Mouse (Mus musculus): ENCODE measurements around the gene Zfp523.
"Not testable (repeated sequence)": the region's sequence is repeated elsewhere in the genome, so short reads cannot be mapped to it uniquely, and the experiment has no call there.

Zfp523 gene

DNA sequence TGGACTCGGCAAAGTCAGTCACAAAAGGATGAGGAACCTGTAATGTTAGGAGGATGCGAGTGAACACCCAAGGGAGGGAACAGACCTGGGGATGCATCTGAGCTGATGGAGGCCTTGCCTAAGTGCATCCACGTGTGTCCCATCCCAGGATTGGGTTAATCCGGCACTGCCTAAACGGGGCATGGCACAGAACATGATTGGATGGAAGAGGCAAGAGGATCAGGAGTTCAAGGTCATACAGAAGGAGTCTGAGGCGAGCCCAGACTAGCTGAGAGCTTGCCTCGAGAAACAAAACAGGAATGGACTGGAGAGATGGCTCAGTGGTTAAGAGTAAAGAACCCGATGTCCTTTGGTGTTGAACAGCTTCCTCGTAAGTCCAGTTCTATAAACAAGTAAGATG lies 35.5 kb downstream of the Zfp523 start:
- no peak for DNase-seq

DNA sequence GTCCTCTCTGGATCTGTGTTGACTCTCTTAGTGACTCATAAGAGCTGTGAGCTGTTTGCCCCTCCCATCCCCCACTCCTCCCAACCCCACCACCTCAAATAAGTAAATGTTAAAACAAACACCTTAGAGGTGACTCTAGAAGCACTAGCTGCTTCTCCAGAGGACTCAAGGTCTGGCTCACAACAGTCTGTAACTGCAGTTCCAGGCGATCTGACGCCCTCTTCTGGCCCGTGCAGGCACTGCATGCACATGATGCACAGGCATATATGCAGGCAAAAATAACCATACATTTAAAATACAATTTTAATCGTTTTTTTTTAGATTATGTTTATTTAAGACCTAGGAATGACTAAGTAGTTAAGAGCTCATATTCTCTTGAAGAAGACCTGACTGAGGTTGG lies 36.3 kb downstream of the Zfp523 start:
- no peak for DNase-seq

DNA sequence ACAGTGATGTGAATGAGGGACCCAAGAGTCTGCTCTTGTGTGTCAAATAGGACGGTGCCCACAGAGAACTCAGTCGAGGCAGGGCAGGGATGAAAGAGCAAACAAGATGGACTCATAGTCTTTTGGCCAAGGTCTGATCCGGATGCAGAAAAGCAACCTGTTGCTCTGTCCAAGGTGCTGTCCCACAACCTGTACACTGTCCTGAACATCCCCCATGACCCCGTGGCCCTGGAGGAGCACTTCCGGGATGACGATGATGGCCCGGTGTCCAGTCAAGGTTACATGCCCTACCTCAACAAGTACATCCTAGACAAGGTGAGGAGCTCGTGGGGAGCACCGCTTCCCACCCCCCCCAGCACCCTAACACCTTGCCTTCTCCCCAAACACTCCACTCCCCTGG lies 39.9 kb downstream of the Zfp523 start:
- DNase-seq, result no peak

DNA sequence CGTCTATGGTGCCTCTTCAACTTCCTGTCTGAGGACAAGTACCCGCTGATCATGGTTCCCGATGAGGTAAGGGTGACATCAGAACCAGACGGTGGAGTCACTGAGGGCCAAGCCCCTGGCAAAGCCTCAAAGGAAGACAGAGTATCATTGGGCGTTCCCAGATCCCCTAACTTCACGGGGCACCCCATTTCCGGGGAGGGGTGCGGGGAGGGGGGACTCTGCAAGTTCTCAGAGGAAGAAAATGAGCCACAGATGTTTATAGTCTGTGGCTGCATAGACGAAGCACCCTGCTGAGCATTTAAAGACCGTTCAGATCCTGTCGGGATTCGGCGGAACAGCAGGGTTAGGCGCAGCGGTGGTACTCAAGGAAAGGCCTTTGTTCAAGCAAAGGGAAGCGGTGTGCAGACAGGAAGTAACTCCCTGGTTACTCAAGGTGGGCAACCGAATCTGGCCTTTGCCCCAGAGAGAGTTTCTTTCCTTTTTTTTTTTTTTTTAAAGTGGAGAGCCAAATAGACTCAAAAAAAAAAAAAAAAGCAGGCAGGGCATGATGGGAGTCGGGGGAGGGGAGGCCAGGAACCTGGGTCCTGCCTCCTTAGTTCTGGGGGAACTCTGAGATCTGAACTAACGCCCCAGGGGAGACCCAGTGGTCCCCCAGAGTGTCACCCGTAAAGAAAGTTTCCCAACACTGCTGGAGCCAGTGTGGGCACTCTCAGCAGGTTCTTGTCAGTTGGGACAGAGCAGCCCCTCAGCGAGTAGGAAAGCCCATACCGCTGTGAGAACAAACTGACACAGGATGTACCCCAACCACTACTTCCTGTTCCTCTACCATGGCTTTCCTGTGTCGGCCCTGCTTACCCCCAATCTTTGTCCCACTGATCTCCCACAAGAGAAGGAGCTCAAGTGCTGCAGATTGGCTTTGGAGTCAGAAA lies 41.1 kb downstream of the Zfp523 start:
- DNase-seq, result peak; percentile 83

DNA sequence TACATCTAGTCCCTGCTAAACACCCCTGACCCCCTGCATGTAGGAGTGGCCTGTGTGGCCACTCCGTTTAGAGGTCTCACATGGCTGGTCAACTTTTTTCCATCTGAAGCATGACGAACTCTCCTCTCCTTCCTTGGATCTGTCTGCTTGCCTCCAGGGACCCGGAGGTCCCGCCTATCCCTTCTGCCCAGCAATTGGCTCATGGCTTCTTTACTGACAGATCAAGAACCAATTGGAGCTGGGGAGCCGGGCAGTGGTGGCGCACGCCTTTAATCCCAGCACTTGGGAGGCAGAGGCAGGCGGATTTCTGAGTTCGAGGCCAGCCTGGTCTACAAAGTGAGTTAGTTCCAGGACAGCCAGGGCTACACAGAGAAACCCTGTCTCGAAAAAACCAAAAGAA lies 45.5 kb downstream of the Zfp523 start:
- not testable (repeated sequence) for DNase-seq

DNA sequence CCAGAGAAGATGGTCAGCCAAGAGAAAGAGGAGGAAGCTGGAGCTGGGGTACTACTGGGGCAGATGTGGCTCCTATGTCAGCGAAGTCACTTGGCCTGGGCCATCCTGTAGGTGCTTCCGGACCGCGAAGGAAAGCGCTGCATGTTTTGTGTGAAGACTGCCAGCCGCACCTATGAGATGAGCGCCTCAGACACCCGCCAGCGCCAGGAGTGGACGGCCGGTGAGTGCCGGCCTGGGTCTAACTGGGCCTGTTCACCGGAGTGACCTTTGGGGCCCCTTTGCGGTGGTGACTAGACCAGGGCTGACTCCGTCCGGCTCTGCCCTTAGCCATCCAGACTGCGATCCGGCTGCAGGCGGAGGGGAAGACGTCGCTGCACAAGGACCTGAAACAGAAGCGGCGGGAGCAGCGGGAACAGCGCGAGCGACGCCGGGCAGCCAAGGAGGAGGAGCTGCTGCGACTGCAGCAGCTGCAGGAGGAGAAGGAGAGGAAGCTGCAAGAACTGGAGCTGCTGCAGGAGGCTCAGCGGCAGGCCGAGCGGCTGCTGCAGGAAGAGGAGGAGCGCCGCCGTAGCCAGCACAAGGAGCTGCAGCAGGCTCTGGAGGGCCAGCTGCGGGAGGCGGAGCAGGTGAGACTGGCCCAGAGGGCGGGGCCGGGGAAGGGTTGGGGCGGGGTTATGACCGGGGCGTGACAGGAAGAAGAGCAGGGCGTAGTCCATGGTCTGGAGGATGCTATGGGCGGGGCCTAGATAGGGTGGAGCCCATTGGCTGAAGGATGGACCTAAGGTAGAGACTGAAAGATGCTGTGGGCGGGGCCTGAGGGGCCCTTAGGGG lies 46.8 kb downstream of the Zfp523 start:
- DNase-seq, result peak; percentile 97

DNA sequence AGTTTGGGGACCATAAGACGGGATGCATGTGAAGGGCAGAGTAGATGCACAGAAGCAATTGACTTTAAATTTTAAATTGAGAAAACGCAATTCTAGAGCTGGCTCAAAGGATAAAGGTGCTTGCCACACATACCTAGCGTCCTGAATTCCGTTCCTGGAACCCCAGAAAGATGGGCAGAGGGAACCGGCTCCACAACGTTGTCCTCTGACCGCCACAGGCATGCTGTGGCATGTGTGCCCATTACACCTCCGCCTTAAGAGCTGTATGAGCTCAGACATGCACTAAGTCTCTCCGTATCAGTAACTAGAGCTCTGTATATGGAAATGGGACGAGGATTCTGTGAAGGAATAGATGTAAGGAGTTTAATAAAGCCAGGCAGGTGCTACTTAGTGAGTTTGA lies 47.7 kb downstream of the Zfp523 start:
- DNase-seq, result no peak

DNA sequence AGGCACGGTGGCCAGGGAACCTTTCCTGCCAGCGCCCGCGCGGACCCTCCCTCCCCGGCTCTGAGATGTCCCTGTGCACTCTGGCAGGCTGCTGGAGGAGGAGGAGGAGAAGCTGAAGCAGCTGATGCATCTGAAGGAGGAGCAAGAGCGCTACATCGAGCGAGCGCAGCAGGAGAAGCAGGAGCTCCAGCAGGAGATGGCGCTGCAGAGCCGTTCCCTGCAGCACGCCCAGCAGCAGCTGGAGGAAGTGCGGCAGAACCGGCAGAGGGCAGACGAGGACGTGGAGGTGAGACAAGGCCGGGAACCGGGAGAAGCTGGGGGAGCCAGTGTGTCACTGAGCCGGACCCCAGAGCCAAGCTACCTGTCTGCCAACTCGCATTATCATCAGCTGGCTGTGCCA lies 49.1 kb downstream of the Zfp523 start:
- DNase-seq, result peak; percentile 97

DNA sequence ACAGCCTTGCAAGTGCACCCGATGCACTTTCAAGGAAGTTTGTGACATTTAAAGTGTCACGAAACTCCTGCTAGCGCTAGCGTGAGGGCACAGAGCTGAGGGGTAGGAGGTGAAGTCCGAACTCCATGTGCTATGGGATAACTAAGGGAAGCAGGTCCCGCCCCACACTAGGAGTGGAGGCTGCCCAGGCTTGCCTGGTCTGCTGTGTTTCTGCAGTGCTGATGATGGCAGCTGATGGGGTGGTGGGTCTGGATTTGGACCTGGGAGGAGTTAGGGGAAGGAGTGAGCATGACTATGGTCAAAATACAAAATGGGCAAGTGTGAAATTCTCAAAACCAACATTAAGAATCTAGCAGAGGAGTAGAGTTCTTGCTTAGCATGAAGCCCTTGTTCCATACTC lies 53.6 kb downstream of the Zfp523 start:
- DNase-seq, result no peak

DNA sequence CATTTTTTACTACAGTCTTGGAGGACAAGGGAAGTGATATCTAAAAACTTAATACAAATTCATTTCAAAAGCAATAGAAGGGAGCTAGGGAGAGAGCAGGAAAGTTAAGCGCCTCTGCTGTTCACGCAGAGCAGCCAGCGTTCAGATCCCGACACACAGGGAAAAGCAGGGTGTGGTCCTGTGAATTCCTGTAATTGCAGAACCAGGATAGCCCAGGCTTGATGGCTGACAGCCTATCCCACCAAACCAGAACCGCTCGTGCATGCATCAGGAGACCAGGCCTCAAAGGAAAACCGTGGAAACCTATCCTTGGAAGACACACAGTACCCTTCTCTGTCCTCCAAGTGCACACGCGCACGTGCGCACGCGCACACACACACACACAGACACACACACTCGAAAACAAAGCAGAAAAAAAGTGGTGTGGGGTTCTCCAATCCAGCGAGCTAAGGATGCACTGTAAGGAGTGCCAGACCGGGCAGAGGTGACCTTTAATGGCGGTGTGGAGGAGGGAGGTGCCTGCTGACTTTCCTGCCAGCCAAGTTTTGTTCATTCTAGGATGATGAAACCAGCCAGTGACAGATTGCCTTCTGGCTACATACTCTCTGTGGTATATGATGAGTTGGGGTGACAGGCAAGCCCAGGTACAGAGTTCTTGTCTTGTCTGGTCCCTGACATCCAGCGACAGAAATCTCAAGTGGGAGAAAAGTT lies 54.3 kb downstream of the Zfp523 start:
- no peak for DNase-seq

DNA sequence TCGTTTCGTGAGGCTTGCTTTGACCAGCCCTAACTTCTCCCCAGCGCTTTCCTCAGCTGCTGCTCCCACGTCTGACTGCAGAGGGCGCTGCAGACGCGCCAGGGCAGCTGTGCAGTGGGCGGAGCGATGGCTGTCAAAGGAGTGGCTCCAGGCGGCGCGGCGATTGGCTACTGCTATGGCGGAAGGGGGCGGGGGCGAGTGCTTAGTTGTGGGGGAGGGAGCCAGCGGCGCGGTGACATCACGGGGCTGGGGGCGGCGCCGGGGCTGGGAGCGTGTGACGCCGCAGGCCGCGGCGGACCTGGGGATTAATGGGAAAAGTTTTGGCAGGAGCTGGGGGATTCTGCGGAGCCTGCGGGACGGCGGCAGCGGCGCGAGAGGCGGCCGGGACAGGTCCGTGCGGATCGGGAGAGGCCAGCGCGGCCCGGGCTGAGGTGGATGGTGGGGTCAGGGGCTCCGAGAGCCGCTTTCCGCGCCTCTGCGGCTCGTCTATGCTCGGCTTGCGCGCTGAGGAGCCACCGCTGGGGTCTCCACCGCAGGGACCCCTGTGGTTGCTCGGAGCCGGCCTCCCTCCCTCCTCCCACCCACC lies 55.6 kb downstream of the Zfp523 start, which contains the start of gene Ppard:
Gene Ppard (plus strand): TSS at position 226 of the 586 bp plus-strand sequence.
- DNase-seq, result peak; percentile 99

DNA sequence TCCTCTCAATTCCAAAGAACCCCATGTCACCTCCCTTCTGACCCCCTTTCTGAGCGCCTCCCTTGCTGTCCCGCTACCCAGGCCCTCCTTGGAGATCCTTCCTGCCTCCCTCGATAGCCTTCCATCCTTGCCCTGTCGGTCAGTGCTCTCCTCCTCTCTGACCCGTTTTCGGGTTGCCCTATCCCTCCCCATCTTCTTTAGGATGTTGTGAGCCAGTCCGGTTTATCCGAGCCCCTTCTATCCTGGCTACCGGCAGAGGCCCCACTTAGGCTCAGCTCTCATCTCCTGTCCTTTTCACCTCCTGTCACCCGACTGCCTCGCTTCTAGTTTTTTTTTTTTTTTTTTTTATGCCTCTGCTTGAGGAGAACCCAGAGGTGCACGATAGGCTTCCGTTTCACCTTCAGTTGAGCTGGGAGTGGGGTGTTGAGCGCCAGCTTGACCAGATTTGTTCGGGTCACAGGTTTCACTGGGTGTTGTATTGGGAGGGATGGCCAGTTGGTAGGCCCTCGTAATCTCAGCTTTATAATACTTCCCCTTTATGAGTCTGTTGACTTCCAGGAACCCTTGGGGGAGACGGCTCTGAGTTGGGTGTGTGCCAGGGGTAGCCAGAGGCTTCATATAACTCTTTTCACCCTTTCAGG lies 56.3 kb downstream of the Zfp523 start:
- peak; percentile 52 for DNase-seq

DNA sequence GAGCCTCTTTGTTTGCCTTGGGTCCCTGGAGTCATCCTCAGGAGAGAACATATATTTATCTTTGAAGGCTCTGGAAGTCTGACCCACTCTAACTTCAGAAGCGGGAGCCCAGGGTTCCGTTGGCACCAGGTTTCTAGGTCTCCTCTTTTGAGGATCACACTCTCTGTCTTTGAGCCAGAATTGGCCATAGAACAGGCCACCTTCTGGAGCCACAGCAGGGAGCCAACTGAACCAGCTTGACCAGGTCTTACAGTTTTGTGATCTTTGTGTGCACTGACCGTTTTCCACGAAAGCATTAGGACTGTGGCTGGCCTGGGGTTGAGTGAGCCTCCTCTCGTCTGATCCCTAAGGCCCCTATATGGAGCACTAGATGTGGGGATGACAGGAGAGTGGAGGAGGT lies 57.7 kb downstream of the Zfp523 start:
- DNase-seq, result no peak

DNA sequence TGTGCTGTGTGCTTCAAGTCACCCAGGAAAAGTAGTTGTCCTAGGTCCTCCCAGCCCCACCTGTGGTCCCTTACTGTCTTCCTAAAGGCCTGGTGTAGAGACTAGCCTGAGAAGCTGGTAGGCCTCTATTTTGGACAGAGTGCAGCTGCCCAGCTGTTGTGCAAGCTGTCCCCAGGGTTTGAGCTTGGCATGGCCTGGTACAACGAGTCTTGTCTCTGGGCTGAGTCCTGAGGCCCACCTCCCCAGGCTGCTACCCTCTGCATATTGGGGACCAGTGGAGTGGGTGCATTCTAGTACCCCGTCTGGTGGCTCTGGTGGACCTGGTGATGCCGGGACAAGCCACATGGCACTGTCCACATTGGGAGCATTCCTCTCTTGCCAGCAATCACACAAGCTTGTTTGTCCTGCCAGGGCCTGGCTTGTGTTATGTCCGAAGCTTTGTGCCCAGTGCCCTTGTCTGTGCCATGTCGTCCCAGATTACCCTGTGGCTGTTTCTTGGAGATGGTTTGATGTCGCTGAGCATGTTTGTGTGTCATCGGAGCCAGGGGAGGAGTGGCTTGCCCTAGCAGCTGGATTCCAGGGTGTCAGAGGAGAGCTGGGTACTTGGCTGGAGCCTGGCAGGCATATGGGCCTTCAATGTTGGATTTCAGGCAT lies 59.2 kb downstream of the Zfp523 start:
- DNase-seq, result no peak

DNA sequence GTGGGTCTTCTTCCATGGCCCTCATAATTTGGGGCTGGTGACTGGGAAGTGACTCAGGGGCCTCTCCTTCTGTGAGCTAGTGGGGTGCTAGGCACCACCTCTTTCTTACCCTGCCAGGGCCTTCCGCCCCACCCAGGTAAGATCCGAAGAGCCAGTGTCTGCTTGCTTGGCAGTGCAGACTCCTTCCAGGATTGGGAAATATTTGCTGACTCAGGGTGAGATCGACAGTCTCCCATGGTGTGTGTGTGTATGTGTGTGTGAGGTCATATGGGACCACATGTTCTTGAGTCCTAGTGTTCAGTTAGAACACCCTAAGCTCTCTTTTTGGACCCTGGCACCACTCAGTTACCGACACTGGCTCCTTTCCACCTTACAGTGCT lies 59.7 kb downstream of the Zfp523 start:
- DNase-seq, result no peak

DNA sequence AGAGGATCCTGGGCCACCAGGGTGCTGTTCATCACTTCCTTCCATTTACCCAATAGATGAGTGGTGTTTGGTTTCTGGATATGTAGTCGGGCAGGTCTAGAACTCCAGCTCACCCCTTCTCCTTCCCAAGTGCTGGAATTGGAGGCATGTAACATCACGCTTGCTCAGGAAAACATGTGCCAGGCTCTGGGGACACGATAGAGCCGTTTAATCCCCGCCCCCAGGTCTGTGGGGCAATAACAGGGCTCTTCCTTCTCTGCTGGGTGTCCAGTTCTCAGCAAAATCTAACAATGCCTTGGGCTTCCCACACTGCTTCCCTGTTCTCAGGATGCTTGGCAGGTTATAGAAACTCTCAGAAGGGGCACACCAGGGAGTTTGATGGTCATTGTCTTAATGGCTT lies 60.4 kb downstream of the Zfp523 start:
- no peak for DNase-seq

DNA sequence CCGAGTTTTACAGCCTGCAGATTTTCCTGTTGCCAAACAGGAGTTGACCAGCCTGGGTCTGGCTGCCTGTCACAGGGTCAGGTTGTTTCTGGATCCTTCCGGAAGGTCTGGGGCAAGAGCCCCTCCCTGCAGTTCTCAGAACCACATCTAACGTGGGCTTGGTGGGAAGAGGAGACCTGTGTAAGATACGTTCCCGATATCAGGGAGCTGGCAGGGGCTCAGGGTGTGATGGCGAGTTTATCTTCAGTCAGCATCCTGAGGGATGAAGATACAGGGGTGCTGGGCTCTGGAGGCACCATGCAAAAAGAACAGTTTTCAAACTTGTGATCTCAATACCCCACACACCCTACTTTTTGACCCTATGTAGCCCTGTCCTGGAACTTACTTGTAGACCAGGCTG lies 60.9 kb downstream of the Zfp523 start:
- DNase-seq, result no peak

DNA sequence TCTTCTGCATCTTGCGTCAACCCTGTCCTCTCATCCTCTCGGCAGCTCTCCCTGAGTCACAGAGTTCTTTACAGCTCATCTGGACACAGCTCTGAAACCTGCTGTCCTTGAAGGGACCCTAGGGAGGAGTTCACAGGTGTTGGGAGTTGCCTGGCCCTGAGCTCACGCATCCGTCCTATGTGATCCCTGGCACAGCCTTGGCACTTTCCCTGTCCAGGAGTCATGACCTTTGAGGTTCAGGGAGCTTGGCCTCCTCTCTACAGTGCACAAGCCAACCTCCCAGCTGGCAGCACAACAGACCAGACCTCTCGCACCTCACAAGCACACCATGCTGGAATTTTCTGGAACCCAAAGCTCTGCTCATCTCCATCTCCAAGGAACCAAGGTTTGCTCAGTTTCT lies 63.9 kb downstream of the Zfp523 start:
- DNase-seq, result no peak

DNA sequence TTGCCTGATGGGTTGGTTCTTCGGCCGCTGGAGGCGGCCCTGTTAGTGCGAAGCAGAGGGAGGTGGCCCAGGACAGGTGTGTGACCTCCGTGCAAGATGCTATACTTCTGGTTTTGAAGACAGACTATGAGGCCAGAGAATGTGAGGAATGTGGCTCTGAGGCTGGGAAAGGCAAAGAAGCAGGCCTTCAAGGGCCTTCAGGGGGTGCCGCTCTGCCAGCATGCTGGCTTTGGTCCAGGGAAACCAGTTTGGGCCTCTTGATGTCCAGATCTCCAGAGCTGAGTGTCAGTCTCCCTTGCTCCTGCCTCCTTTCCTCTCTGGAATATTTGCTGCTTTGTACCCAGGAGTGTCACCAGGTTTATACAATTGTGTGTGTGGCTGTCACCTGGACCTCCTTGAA lies 65.4 kb downstream of the Zfp523 start:
- peak; percentile 68 for DNase-seq

DNA sequence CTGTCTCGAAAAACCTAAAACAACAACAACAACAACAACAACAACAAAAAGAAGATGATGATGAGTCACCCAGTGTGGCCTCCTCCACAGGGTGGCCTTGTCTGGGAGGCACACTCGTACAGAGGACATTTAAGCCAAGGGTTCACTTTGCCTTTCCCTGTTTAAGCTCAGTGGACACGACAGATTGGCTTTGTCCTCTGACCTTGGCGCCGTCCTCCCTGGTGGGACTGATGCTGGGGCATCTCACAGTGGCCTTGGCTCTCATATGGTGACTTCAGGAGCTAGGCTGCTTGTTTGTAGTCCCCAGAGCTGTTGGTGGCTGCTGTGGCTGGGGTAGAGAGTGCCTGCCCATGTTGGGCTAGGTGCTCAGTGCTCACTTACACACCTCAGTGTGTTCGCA lies 67.3 kb downstream of the Zfp523 start:
- DNase-seq, result no peak

DNA sequence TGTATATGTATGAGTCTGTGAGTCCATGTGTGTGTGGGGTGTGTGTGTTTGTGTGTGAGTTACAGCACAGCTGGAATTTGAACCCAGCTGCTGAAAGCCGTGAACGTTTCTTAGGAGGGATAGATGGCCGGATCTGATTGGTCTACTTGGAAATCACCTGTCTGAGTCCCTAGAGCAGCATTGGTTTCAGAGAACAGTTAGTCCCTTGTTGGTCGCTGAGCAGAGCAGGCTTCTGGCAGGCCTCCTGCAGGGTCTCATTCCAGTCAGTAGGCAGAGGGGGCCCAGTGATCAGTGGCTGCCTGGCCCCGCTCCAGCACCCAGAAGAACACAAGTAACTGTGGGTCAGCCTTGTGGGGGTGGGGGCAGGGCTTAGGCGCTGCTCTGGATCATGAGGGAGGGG lies 67.8 kb downstream of the Zfp523 start:
- DNase-seq, result no peak

DNA sequence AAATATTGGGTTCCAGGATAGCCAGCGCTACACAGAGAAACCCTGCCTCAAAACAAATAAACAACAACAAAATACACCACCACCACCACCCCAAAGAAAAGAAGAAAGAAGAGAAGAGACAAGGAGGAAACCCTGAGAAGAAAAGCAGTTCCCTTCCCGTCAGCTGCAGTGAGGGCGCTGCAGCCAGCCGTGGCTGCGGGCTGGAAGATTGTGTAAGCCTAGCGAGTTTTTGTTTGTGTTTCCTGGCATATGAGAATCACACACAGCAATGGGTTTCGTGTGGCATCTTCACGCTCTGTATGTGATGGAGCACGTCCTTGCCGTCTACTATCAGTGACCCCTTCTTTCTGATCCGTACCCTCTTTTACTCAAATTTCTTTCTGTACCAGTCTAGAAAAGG lies 69.7 kb downstream of the Zfp523 start:
- DNase-seq, result no peak

Data from lung, postnatal 10 days (tissue).